9 mouse cellular contexts compared by ENCODE assay signal in the genomic region with DNA sequence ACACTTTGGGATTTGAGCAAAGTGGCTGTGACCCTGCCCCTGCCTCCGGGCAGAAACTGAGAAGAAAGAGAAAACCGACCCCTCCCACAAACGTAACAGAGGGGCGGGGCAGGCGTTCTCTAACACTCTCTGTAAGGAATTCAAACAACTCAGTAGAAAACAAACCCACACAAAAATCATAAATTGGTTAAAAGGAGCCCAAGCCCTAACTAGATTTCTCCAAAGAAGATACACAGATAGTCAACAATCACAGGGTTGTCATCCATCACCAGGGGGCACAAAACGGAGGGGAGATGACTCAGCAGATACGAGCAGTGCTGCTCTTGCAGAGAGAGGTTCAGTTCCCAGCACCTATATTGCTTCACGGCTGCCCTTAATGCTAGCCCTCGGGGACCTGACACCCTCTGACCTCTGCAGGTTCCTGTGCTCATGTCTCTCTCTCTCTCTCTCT.
DNase-seq lines count a peak whose midpoint lies in the region; ATAC-seq and TF ChIP-seq lines count a peak whose summit lies in the region.
"Had no signal": no experiment of that assay in that cellular context is flagged by ENCODE, and none has a peak within 500 bp of the region (broad histone marks: within the 10 kb centered on the region; RNA-seq: fewer than 3 reads in every experiment).

No protein-coding gene starts in this region.

- peak overlapping the region; percentile 49 for H3K4me2 ChIP-seq in hindbrain, postnatal 0 days (ENCODE audit: low read depth, low read length)
- peak overlapping the region; percentile 48 for H3K4me2 ChIP-seq in lung, postnatal 0 days (replicated peaks; ENCODE audit: low read depth, low read length)

- no peak for TF ChIP-seq EP300 in lung, postnatal 0 days (IDR thresholded peaks at IDR 0.05)

- H3K4me3 ChIP-seq in embryonic facial prominence, embryonic 10.5 days = peak overlapping the region; percentile 51
- peak overlapping the region; percentile 22 for H3K4me3 ChIP-seq in hindbrain, postnatal 0 days (ENCODE audit: low read length)
- H3K4me3 ChIP-seq in lung, postnatal 0 days (ENCODE audit: low read depth, low read length) = peak overlapping the region; percentile 23

- WGBS in embryonic facial prominence, embryonic 10.5 days = 2% methylated on average over 9 of the region's 9 CpGs
- WGBS in hindbrain, postnatal 0 days = 3% methylated on average over 9 of the region's 9 CpGs
- WGBS in lung, postnatal 0 days = 6% methylated on average over 9 of the region's 9 CpGs

- H3K27ac ChIP-seq in embryonic facial prominence, embryonic 10.5 days (replicated peaks) = peak overlapping the region; percentile 24; the same call in 1 of the 2 replicates
- H3K27ac ChIP-seq in hindbrain, postnatal 0 days = no peak overlapping the region
- no peak overlapping the region for H3K27ac ChIP-seq in lung, postnatal 0 days (ENCODE audit: low read length)

- peak; percentile 18 for DNase-seq in gastrocnemius, postnatal 10 days
- no peak for DNase-seq in gastrocnemius, adult 8-10 months (ENCODE audit: low spot score in 2 of 2)
- DNase-seq in embryonic facial prominence, embryonic 10.5 days (ENCODE audit: low spot score) = peak; percentile 45
- no peak for DNase-seq in hindbrain, postnatal 0 days (ENCODE audit: low spot score)
- peak; percentile 35 for DNase-seq in lung, postnatal 0 days (ENCODE audit: low spot score)
- peak; percentile 9 to 20 for DNase-seq in thymus, postnatal 10 days (ENCODE audit: low spot score in 2 of 2)
- DNase-seq in B cell, adult 2 months = no peak
- no peak for DNase-seq in adrenal gland, adult 8-10 months

- H3K27me3 ChIP-seq in embryonic facial prominence, embryonic 10.5 days (replicated peaks; ENCODE audit: low read depth, poor library complexity, severe bottlenecking) = no peaks in the 10 kb centered on the region
- no peaks in the 10 kb centered on the region for H3K27me3 ChIP-seq in hindbrain, postnatal 0 days (ENCODE audit: insufficient read depth, low read length)
- H3K27me3 ChIP-seq in lung, postnatal 0 days (replicated peaks; ENCODE audit: insufficient read depth, low read length) = no peaks in the 10 kb centered on the region
- H3K27me3 ChIP-seq: Patski had no signal

- no peak overlapping the region for H3K9ac ChIP-seq in hindbrain, postnatal 0 days (replicated peaks; ENCODE audit: low read length)
- H3K9ac ChIP-seq in lung, postnatal 0 days (replicated peaks; ENCODE audit: low read depth) = no peak overlapping the region

- no peak for TF ChIP-seq CTCF in hindbrain, postnatal 0 days (IDR thresholded peaks at IDR 0.05; ENCODE audit: low read depth)
- 0 out of 2 replicates have a peak, but pooled peaks have one; percentile 14 for TF ChIP-seq CTCF in lung, postnatal 0 days (IDR thresholded peaks at IDR 0.05)

- no peak for ATAC-seq in hindbrain, postnatal 0 days
- no peak for ATAC-seq in lung, postnatal 0 days
- ATAC-seq: Patski had no signal

- no peaks in the 10 kb centered on the region for H3K9me3 ChIP-seq in embryonic facial prominence, embryonic 10.5 days
- no peaks in the 10 kb centered on the region for H3K9me3 ChIP-seq in hindbrain, postnatal 0 days (ENCODE audit: low read length)
- H3K9me3 ChIP-seq in lung, postnatal 0 days (ENCODE audit: low read length) = no peaks in the 10 kb centered on the region

- H3K4me1 ChIP-seq in embryonic facial prominence, embryonic 10.5 days = peaks cover 28% of the 10 kb centered on the region
- no peaks in the 10 kb centered on the region for H3K4me1 ChIP-seq in hindbrain, postnatal 0 days (ENCODE audit: insufficient read depth, low read length)
- H3K4me1 ChIP-seq in lung, postnatal 0 days (ENCODE audit: insufficient read depth, low read depth, low read length) = peaks cover 8% of the 10 kb centered on the region; the same call in 1 of the 2 replicates

- no peaks in the 10 kb centered on the region for H3K36me3 ChIP-seq in embryonic facial prominence, embryonic 10.5 days (replicated peaks)
- H3K36me3 ChIP-seq in hindbrain, postnatal 0 days (ENCODE audit: insufficient read depth, low read length) = no peaks in the 10 kb centered on the region
- H3K36me3 ChIP-seq in lung, postnatal 0 days (ENCODE audit: insufficient read depth, low read length) = no peaks in the 10 kb centered on the region

Comparison
In these comparisons a context has a peak if more than half of its experiments do, and no peak if none do; other contexts are left out.
1. DNase-seq: peak in gastrocnemius, postnatal 10 days (single experiment), embryonic facial prominence, embryonic 10.5 days (single experiment), lung, postnatal 0 days (single experiment) and thymus, postnatal 10 days (2 of 2); none in gastrocnemius, adult 8-10 months (0 of 2), hindbrain, postnatal 0 days (single experiment), B cell, adult 2 months (0 of 2) and adrenal gland, adult 8-10 months (single experiment).
2. Peak in every context shown above with its lines, with median percentiles within 50 percentile points of each other: H3K4me3 ChIP-seq.